In the genomic region with DNA sequence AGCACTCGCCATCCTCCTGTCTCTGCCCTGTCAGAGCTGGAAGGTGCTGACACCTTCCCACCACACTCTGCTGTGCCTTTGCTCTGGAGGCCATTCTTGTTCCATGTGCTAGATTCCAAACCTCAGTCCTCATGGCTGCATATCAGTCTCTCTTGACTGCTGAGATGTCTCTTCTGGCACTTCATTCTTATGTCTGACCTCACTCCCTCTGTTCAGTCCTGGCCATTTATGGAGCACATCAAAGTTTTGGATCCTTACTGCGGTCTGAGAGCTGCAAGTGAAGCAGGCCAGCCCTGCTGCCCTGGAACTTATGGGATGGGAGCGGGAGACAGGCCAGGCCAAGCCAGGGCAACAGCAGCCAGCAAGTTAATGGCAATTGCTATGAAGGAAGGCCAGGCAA, we compare ENCODE assay signal across 22 mouse cellular contexts. TPM values are rescaled to one million over a fixed set of nuclear protein-coding genes. Genes with fewer than 3 reads are reported as not detected.
A peak's percentile ranks its signal among the peaks of the same experiment; 100 is the strongest.
DNase-seq lines count a peak whose midpoint lies in the region; ATAC-seq and TF ChIP-seq lines count a peak whose summit lies in the region.
"Had no signal": no experiment of that assay in that cellular context is flagged by ENCODE, and none has a peak within 500 bp of the region (broad histone marks: within the 10 kb centered on the region; RNA-seq: fewer than 3 reads in every experiment).

No protein-coding gene starts in this region.

- H3K27ac ChIP-seq in heart, embryonic 12.5 days (ENCODE audit: poor library complexity, severe bottlenecking): peak overlapping the region; percentile 95
- H3K27ac ChIP-seq in heart, embryonic 16.5 days (ENCODE audit: low read length): peak overlapping the region; percentile 96
- H3K27ac ChIP-seq in lung, embryonic 15.5 days: peak overlapping the region; percentile 60; the same call in 1 of the 2 replicates
- no peak overlapping the region for H3K27ac ChIP-seq in cerebellum, adult 2 months (ENCODE audit: insufficient read depth, low read length)
- H3K27ac ChIP-seq: forebrain, embryonic 13.5 days; gastrocnemius, adult 2 months; hindbrain, postnatal 0 days; midbrain, embryonic 15.5 days; neural tube, embryonic 13.5 days had no signal

- no peak for TF ChIP-seq CTCF in cerebellum, adult 2 months (IDR thresholded peaks at IDR 0.05; ENCODE audit: borderline replicate concordance, insufficient read depth, low read depth, low read length)

- ATAC-seq in heart, embryonic 12.5 days (ENCODE audit: insufficient number of reproducible peaks, low FRiP score): peak; percentile 81
- ATAC-seq in heart, embryonic 16.5 days (replicated peaks; ENCODE audit: extremely low read depth, insufficient read depth, low FRiP score): peak; percentile 83
- ATAC-seq in lung, embryonic 15.5 days (ENCODE audit: borderline replicate concordance, extremely low read depth, low FRiP score, low TSS enrichment): peak; percentile 90
- ATAC-seq: forebrain, embryonic 13.5 days; hindbrain, postnatal 0 days; intestine, embryonic 16.5 days; midbrain, embryonic 15.5 days had no signal

- DNase-seq in heart, postnatal 36 days: no peak
- peak; percentile 65 for DNase-seq in lung, postnatal 36 days
- DNase-seq in cerebellum, adult 2 months: no peak
- no peak for DNase-seq in gastrocnemius, postnatal 25 days
- DNase-seq: adrenal gland, adult 8-10 months; cerebellum, adult 8-10 months; gastrocnemius, adult 2 months; kidney, adult 9 months; kidney, postnatal 25 days; layer of hippocampus, postnatal 36 days had no signal

- peaks cover 65% of the 10 kb centered on the region for H3K4me1 ChIP-seq in heart, embryonic 12.5 days (replicated peaks)
- H3K4me1 ChIP-seq in heart, embryonic 16.5 days (ENCODE audit: control insufficient read depth, insufficient read depth, low read length): peaks cover 59% of the 10 kb centered on the region
- H3K4me1 ChIP-seq in lung, embryonic 15.5 days: peaks cover 17% of the 10 kb centered on the region
- H3K4me1 ChIP-seq in cerebellum, adult 2 months (ENCODE audit: control insufficient read depth, insufficient read depth, low read length): peaks cover 8% of the 10 kb centered on the region

- TF ChIP-seq POLR2A in cerebellum, adult 2 months (IDR thresholded peaks at IDR 0.05; ENCODE audit: borderline replicate concordance, insufficient read depth, low read length): no peak

- 35% methylated on average over 3 of the region's 3 CpGs for whole genome bisulfite sequencing in heart, embryonic 12.5 days
- WGBS in heart, embryonic 16.5 days: 29% methylated on average over 3 of the region's 3 CpGs
- 50% methylated on average over 3 of the region's 3 CpGs for WGBS in lung, embryonic 15.5 days
- 97% methylated on average over 3 of the region's 3 CpGs for WGBS in cerebellum, adult 2 months

- H3K9me3 ChIP-seq in heart, embryonic 12.5 days (replicated peaks): no peaks in the 10 kb centered on the region
- H3K9me3 ChIP-seq in heart, embryonic 16.5 days (replicated peaks; ENCODE audit: control insufficient read depth, low read length): no peaks in the 10 kb centered on the region
- no peaks in the 10 kb centered on the region for H3K9me3 ChIP-seq in lung, embryonic 15.5 days
- H3K9me3 ChIP-seq: forebrain, embryonic 13.5 days; G1E; megakaryocyte, embryonic 14.5 days; midbrain, embryonic 15.5 days; neural tube, embryonic 13.5 days had no signal

- no peak overlapping the region for H3K4me2 ChIP-seq in heart, embryonic 12.5 days
- H3K4me2 ChIP-seq in heart, embryonic 16.5 days (ENCODE audit: low read depth, low read length): no peak overlapping the region
- H3K4me2 ChIP-seq in lung, embryonic 15.5 days: no peak overlapping the region
- H3K4me2 ChIP-seq: forebrain, embryonic 13.5 days; midbrain, embryonic 15.5 days; neural tube, embryonic 13.5 days had no signal

- intact Hi-C loops in heart, postnatal 36 days (cut with DNase I): no loop called here

- H3K9ac ChIP-seq in heart, embryonic 12.5 days: peak overlapping the region; percentile 44; the same call in 1 of the 2 replicates
- peak overlapping the region; percentile 57 for H3K9ac ChIP-seq in heart, embryonic 16.5 days (ENCODE audit: low read length)
- no peak overlapping the region for H3K9ac ChIP-seq in lung, embryonic 15.5 days
- H3K9ac ChIP-seq: forebrain, embryonic 13.5 days; midbrain, embryonic 15.5 days; neural tube, embryonic 13.5 days had no signal

- no peaks in the 10 kb centered on the region for H3K27me3 ChIP-seq in heart, embryonic 12.5 days (replicated peaks)
- no peaks in the 10 kb centered on the region for H3K27me3 ChIP-seq in heart, embryonic 16.5 days (ENCODE audit: control insufficient read depth, insufficient read depth, low read length)
- H3K27me3 ChIP-seq in lung, embryonic 15.5 days: no peaks in the 10 kb centered on the region
- H3K27me3 ChIP-seq in cerebellum, adult 2 months (ENCODE audit: control insufficient read depth, insufficient read depth, low read length): no peaks in the 10 kb centered on the region
- H3K27me3 ChIP-seq: CH12.LX; midbrain, embryonic 15.5 days; neural tube, embryonic 13.5 days had no signal

- no peak overlapping the region for H3K4me3 ChIP-seq in heart, embryonic 12.5 days
- H3K4me3 ChIP-seq in heart, embryonic 16.5 days (ENCODE audit: low read length): no peak overlapping the region
- no peak overlapping the region for H3K4me3 ChIP-seq in lung, embryonic 15.5 days
- H3K4me3 ChIP-seq in cerebellum, adult 2 months (replicated peaks; ENCODE audit: insufficient read depth, low read depth, low read length): no peak overlapping the region
- H3K4me3 ChIP-seq: forebrain, embryonic 13.5 days; gastrocnemius, adult 2 months; layer of hippocampus, adult 2 months; megakaryocyte, embryonic 14.5 days; midbrain, embryonic 15.5 days; neural tube, embryonic 13.5 days had no signal

- peaks cover 8% of the 10 kb centered on the region; the same call in 1 of the 2 replicates for H3K36me3 ChIP-seq in heart, embryonic 12.5 days
- peaks cover 3% of the 10 kb centered on the region; the same call in 1 of the 2 replicates for H3K36me3 ChIP-seq in heart, embryonic 16.5 days (ENCODE audit: control insufficient read depth, insufficient read depth)
- H3K36me3 ChIP-seq in lung, embryonic 15.5 days: no peaks in the 10 kb centered on the region
- H3K36me3 ChIP-seq: midbrain, embryonic 15.5 days had no signal

RNA-seq across cellular contexts. Expression of a gene that starts 56.7 kb away (rescaled TPM):
- 9.4 and 10.3 TPM in 2 replicates for polyA plus RNA-seq in heart, embryonic 12.5 days (2016; fragmentation: Nextera tagmentation; extraction: Ambion mirVana)
- 10 to 100 TPM in 1 of 2 experiments, 1 to 10 TPM in 1; 9.1 to 13.1 TPM for total RNA-seq in heart, postnatal 36 days (2021)
- 7.9 and 8.0 TPM in 2 replicates for polyA plus RNA-seq in heart, embryonic 16.5 days (2015; fragmentation: Nextera tagmentation; extraction: Ambion mirVana)
- polyA plus RNA-seq in lung, embryonic 15.5 days (2015; fragmentation: Nextera tagmentation; extraction: Ambion mirVana): 7.5 and 8.0 TPM in 2 replicates
- 11.5 and 11.9 TPM in 2 replicates for polyA plus RNA-seq in cerebellum, adult 2 months (2012; rRNA removed)
- 1 to 10 TPM; 4.7 to 9.0 TPM for total RNA-seq in gastrocnemius, postnatal 25 days (2021)

RNA-seq across cellular contexts. Expression of a gene that starts 56.8 kb away (rescaled TPM):
- 43.7 TPM in 2 replicates for polyA plus RNA-seq in heart, embryonic 12.5 days (2016; fragmentation: Nextera tagmentation; extraction: Ambion mirVana)
- total RNA-seq in heart, postnatal 36 days (2021): 10 to 100 TPM; 61.1 to 63.3 TPM
- polyA plus RNA-seq in heart, embryonic 16.5 days (2015; fragmentation: Nextera tagmentation; extraction: Ambion mirVana): 25.8 and 32.4 TPM in 2 replicates
- polyA plus RNA-seq in lung, embryonic 15.5 days (2015; fragmentation: Nextera tagmentation; extraction: Ambion mirVana): 27.7 and 29.5 TPM in 2 replicates
- 51.7 and 53.2 TPM in 2 replicates for polyA plus RNA-seq in cerebellum, adult 2 months (2012; rRNA removed)
- 10 to 100 TPM; 28.4 to 29.0 TPM for total RNA-seq in gastrocnemius, postnatal 25 days (2021)
